Mouse (Mus musculus): ENCODE data around the gene Cavin3.
A peak's percentile ranks its signal among the peaks of the same experiment; 100 is the strongest.
"Not testable (repeated sequence)": the region's sequence is repeated elsewhere in the genome, so short reads cannot be mapped to it uniquely, and the experiment has no call there.

Gene Cavin3

GRCm38 (mm10) chr7:105480081-105480480, 2.0 kb downstream of the Cavin3 start:
- no peak for DNase-seq

- DNase-seq: no peak
Observed at GRCm38 (mm10) chr7:105479232-105479631, 2.9 kb downstream of the Cavin3 start.

GRCm38 (mm10) chr7:105478344-105478743, 3.8 kb downstream of the Cavin3 start:
- no peak for DNase-seq

- peak; percentile 63 to 64 for DNase-seq
Observed at GRCm38 (mm10) chr7:105477841-105478240, 4.3 kb downstream of the Cavin3 start.

GRCm38 (mm10) chr7:105477433-105477700, 4.7 kb downstream of the Cavin3 start:
- DNase-seq: no peak

GRCm38 (mm10) chr7:105476683-105477432, 5.2 kb downstream of the Cavin3 start:
- no peak for DNase-seq

- peak in 1 of 2 experiments; percentile 48 for DNase-seq
Observed at GRCm38 (mm10) chr7:105475396-105475949, 6.6 kb downstream of the Cavin3 start.

GRCm38 (mm10) chr7:105474771-105475315, 7.3 kb downstream of the Cavin3 start:
- no peak for DNase-seq

- no peak for DNase-seq
Observed at GRCm38 (mm10) chr7:105472607-105473006, 9.5 kb downstream of the Cavin3 start.

- DNase-seq: not testable (repeated sequence)
Observed at GRCm38 (mm10) chr7:105465505-105465904, 16.6 kb downstream of the Cavin3 start.

GRCm38 (mm10) chr7:105458546-105458945, 23.6 kb downstream of the Cavin3 start:
- no peak for DNase-seq

GRCm38 (mm10) chr7:105453345-105453744, 28.8 kb downstream of the Cavin3 start:
- not testable (repeated sequence) for DNase-seq

- no peak for DNase-seq
Observed at GRCm38 (mm10) chr7:105445076-105445475, 37.0 kb downstream of the Cavin3 start.

- DNase-seq: no peak
Observed at GRCm38 (mm10) chr7:105441426-105441825, 40.7 kb downstream of the Cavin3 start.

- DNase-seq: no peak
Observed at GRCm38 (mm10) chr7:105437979-105438772, 43.9 kb downstream of the Cavin3 start.

- no peak for DNase-seq
Observed at GRCm38 (mm10) chr7:105434798-105435197, 47.3 kb downstream of the Cavin3 start.

- no peak for DNase-seq
Observed at GRCm38 (mm10) chr7:105433859-105434258, 48.2 kb downstream of the Cavin3 start.

GRCm38 (mm10) chr7:105432058-105432457, 50.0 kb downstream of the Cavin3 start:
- no peak for DNase-seq

Data from kidney, postnatal 25 days (tissue).